Mouse (Mus musculus) embryonic fibroblast, embryonic 13.5 days (primary cell): ENCODE results near the gene Magi2.

Experiments used
- CTCF ChIP-seq: IDR thresholded peaks from 2 replicates; pipeline ENCODE4 v1.5.1; 2011; ENCODE audit warnings: mild to moderate bottlenecking, control low read depth, low read length, moderate library complexity, borderline replicate concordance; ENCODE audit not compliant: insufficient read depth
- POLR2A ChIP-seq: IDR thresholded peaks from 2 replicates; pipeline ENCODE4 v1.6.1; 2011; ENCODE audit warnings: low read depth, mild to moderate bottlenecking, control low read depth, low read length, moderate library complexity

- TF ChIP-seq POLR2A (no peak), CTCF (no peak)
Measured at GRCm38 (mm10) chr5:20642196-20642595, 1415.4 kb downstream of the Magi2 start.
